Mouse (Mus musculus) cerebellum, postnatal 14 days (tissue): ENCODE measurements around the gene Tmem136.
"Not testable (repeated sequence)": the region's sequence is repeated elsewhere in the genome, so short reads cannot be mapped to it uniquely, and the experiment has no call there.

Source experiments
- DNase-seq, 2 experiments: peaks; one replicate each; pipeline ENCODE4 v3.0.0; 2021; ENCODE audit warnings: mixed read lengths in 2 of 2

Gene Tmem136

DNA sequence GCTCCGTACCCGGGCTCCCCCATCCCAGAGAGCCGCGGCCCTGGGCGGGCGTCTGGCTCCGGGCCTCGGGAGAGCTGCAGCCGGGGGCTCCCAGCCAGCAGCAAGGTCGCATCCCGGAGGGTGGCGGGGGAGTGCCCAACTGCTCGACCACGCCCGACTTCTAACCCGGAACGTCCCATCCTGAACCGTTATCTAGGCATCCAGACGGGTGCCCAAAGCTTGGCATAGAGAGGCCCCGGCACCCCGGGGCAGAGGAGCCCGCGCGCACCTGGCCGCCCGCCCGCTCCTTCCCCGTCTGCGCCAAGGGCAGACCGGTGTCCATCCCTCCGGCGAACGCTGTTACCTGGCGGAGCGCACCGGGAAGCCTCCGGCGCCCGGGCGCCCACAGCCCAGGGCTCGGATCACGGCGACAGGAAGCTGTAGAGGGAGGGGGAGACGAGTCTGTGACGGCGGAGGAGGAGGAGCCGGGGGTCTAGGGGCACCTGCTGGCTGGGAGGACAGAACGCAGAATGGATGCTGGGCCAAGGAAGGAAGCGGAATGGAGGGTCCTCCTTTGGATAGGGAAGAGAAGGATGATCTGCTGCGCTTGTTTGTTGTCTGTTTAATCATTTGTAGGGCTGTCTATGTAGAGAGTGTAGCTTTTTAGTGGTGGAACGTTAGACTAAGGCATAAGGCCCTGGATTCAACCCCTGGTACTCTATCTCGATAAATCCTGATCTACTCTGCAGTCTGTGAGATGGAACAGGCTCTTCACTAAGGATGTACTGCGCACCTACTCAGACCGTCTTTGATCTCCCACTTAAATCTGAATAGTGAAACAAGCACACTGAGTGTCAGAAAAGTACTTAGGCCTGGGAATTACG lies at the start of gene Tmem136:
TSS of gene Tmem136 (minus strand) at position 437 of the 863 bp plus-strand sequence.
- peak; percentile 76 to 80 for DNase-seq

DNA sequence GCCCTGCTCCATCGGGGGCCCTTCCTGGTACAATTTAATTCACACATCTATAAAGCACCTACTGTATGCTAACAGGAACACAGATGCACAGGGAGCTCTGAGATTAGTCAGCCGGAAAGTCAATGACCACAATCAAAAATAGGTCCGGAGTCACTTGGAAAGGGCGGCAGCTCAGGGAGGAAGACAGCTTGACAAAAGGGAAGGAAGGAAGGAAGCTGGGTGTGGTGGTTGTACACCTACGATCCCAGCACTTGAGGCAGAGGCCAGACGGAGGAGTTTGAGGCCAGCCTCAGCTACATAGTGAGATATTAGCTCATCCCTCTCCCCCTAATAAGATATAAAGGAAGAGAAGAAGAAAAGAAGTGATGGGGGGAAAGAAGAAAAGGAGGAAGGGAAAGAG lies 39.6 kb upstream of the Tmem136 start:
- DNase-seq: no peak

DNA sequence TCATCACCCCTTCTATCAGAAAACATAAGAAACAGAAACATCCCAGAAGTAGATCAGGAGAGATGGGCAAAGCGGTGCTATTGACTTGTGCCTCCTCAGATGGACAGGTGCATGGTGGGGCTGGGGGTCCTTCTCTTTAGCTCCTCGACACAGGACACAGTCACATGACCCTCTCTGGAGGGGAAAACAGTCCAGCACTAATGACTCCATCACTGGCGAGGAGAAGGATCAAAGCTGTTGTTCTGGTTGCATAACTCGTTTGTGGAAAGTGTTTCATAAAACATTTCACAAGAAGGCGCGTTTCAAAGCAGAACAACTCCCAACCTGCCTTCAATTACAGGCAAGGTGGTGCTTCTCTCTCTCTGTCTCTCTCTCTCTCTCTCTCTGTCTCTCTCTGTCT lies 35.4 kb upstream of the Tmem136 start:
- DNase-seq: no peak

DNA sequence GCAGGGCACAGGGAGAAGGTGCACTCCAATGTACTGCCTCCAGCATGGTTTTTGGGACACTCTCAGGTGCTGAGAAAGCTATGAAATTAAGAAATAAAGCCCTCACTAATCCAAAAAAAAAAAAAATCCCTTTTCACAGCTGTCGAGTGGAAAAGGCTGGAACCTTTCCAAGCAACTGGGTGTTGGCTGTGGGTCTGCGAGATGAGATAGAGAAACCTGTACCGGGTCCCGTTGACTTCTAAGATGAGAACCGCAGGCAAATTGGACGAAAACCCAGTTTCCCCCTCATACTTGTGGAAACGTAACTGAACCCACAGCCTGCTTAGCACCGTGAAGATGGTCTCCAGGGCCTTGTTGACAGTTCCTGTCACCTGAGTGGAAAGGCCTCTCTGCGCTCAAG lies 34.6 kb upstream of the Tmem136 start:
- DNase-seq: no peak

DNA sequence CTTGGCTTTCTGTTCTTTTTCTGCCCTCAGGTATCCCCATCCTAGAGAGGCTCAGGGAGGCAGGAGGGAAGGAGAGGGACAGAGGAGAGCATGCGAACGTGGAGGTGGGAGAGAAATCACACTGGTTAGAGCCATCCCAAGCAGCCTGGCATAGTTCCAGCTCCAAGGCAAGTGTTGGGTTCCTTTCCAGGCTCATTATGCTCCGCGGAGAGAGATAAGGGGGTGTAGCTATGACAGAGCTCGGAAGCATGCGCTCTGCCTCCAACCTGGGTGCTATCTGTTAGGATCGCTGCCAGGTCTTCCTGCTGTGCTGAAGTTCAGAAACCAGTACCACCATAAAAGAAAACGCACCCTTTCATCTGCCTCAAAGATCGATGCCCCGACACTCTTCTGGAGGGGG lies 33.7 kb upstream of the Tmem136 start:
- DNase-seq: peak; percentile 61 to 70

DNA sequence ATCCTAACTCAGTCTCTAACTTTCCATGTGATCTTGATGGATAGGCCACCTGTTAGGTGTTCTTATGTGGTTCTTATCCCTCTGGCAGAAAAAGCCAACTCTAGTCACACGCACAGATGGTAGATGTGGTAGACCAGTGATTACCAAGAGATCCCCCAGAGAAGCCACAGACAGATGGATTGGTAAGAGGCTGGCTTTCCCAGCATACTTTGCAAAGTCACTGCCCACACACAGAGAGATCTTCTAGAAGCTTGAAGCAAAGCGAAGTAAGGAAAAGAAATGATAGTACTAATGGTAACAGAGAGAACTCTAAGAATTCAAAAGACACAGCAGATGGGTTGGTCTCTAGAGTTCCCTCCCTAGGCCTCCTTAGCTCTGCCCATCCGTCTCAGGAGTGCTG lies 33.1 kb upstream of the Tmem136 start:
- no peak for DNase-seq

DNA sequence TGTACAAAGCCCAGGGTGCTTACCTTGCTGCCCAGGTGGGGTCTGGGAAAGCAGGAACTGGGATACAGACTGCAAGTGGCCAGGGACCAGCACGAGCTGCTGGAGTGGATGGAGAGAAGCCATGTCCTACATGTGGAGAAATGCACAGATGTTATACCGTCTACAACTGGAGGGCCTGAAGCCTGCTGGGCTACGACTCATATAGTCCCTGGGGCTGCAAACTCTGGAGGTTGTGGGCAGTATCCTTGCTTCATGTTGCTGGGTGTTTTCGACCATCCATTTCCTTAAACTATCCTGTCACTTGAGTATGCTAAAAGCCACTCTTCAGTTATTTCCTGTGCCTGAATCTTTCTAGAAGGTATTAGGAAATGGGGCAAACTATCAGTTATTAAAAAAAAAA lies 28.8 kb upstream of the Tmem136 start:
- no peak for DNase-seq

DNA sequence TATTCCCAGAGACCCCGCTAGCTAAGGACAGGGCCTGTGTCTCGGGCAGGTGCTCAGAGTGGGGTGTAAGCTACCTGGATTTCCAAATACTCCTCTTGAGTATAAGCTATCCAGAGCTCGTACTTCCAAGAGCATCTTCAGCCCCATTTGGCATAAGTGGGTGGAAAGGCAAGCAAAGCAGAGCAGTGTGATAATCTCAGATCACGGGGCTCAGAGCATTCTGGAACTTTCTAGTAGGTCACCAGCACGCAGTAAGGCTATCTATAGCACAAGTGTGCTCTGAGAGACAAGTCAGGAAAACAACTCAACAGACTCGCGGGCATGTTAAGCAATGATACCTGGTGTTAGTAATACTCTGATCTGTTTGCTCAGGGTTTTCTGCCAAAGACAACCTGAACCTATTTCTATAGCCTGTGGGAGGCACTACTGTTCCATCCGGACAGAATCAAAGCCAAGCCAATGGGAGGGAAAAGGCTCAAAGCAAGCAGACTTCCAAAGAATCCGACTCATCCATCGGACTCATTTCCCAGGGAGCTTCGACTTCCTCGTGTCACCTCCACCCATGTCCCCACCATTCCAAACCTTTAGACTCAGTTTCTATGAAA lies 27.9 kb upstream of the Tmem136 start:
- DNase-seq: no peak

DNA sequence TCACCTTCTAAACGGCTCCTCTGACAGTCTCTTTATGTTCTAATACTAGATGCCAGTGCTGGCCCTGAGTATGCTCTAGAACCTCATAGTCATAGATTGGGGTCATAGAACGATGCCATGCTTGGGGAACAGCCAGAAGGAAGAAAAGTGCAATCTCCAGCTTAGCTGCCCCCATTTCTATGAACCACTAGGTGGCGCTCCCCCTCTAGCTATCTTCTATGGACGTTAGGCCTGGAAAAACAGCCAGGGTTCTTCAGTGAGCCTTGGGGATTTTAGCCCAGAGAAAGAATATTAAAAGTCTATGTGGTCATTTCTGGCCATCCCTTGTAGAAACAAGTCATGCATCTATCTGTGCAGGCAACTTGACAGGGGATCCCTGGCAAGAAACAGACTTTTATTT lies 25.5 kb upstream of the Tmem136 start:
- DNase-seq: peak; percentile 81 to 87

DNA sequence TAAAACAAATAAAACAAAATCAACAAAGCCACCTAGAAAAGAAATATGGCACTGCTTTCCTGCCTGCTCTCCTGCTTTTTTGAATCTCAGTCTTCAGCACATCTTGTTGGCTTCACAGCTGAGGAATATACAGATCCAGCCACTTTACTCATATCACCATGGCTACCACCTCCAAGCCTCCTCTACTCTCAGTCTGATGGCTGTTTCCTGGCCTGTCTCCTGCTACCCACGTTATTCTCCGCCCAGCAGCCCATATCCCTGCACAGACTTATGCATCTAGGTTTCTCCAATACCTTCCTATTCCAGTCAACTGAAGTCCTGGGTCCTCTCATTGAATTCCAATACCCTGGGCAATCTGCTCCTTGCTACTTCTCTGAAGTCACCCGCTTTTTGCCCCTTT lies 17.2 kb upstream of the Tmem136 start:
- DNase-seq: no peak

DNA sequence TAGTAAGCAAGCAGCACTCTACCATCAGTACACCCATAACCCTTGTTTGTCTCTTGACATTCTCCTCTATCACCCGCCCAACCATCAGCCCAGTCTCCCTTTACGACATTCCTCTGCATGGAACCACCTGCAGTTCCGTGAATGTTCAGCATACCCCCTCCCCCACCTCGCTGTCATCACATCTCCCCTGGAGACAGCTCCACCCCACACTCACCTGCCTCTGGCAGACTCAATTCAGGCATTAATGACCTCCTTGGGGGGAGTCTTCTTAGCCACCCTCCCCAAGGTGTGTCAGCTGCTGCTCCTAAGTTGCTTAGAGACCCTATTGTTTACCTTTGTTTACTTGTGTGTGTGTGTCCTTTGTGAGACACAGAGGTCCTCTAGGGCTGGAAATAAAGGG lies 16.0 kb upstream of the Tmem136 start:
- DNase-seq: no peak

DNA sequence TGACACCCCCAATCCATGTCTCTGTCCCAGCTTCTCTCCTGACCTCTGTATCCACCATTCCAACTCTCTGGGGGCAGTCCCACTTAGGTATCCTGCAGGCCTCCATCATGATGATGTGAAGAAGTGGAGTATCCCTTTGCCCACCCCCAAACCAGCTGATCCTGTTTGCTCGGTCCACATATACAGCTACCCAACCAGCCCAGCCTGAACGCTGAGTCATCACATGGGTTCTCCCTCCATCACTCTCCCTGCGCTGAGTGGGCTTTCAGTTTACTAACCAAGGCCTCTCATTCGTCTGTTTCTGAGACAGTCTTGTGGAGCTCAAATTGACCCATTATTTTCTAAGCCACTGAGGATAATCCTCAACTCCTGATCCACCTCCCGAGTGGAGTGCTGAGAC lies 15.6 kb upstream of the Tmem136 start:
- DNase-seq: no peak

DNA sequence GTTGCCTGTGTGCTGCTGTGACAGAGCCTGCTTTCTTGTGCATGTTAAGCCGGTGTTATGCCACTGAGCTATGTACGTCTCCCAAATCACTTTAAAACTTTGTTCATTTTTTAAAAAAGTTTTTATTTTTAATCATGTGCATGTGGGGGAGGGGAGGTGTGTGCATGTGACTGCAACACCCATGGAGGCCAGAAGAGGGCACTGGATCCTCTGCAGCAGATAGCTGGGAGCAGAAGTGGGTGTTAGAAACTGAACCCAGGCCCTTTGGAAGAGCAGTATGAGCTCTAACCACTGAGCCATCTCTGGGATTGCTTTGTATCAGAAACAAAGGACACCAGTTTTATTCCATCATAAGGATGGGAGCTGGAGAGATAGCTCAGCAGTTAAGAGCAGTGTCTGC lies 14.3 kb upstream of the Tmem136 start:
- DNase-seq: no peak

DNA sequence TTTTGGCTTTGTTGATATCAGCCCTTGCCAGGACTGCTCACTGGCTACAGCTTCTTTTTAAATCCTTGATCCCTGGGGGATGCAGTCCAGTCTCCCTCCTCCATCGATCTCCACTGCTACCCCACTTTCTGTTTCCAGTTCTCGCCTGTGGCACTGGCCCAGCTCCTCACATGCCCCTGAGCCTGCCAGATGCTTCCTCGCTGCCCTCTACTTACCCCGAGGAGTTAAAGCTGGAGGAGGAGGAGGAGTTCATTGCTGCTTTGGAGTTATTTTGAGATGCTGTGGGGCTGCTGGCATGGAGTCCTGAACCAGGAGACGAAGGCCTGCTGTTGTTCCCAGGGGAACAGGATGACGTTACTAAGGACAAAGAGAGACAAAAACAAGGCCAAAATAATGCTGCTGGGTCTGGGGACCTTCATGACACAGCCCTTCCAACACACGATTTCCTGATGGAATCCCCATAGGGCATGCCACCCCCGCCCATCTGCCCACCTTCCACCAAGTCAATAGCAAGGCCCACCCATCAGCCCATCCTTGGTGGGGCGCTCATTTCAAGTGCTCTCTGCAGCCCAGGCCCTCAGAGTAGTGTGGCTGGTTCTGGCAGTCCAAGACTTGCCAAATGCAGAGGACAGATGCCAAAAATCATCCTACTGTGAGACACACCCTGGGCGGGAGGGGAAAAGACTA lies 10.9 kb upstream of the Tmem136 start:
- no peak for DNase-seq

DNA sequence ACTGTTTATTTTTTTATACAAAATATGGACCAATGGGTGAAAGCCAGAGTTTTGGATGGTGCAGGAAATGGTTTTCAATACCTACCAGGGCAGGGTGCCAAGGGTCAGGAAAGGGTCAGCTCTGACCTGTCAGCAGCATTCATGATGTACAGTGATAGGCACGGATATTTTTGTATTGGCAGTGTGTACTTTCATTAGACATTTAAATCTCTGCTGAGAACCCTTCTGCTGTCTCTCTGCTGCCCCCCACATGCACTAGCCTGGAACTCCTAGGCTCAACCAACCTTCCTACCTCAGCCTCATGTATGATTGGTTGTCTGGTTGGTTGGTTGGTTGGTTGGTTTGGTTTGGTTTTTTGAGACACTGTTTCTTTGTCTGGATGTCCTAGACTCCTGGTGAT lies 6.0 kb upstream of the Tmem136 start:
- DNase-seq: no peak

DNA sequence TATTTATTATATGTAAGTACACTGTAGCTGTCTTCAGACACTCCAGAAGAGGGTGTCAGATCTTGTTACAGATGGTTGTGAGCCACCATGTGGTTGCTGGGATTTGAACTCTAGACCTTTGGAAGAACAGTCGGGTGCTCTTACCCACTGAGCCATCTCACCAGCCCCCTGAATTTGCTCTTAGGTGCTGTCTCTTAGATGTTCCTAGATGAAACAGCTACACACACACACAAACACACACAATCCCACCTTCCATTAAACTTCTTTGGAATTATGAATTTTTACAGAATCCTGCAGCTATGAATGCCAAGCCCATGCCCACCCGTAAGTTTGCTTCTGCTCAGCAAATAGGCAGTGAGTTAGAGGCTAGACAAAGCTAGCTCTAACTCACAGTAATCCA lies 5.6 kb upstream of the Tmem136 start:
- DNase-seq: not testable (repeated sequence)

DNA sequence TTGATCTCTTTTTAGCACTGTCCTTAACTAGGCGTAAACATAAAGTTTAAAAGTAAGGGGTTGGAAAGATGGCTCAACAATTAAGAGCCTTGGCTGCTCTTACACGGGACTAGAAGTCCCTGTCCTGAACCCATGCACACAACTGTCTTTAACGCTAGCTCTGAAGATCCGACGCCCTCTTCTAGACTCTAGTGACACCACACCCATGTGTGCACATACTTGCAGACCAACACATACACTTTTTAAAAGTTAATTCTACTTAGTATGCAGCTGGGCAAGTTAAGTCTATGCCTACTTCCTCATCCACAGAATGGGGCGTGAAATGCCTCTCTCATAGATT lies 597 bp upstream of the Tmem136 start:
- DNase-seq: no peak

DNA sequence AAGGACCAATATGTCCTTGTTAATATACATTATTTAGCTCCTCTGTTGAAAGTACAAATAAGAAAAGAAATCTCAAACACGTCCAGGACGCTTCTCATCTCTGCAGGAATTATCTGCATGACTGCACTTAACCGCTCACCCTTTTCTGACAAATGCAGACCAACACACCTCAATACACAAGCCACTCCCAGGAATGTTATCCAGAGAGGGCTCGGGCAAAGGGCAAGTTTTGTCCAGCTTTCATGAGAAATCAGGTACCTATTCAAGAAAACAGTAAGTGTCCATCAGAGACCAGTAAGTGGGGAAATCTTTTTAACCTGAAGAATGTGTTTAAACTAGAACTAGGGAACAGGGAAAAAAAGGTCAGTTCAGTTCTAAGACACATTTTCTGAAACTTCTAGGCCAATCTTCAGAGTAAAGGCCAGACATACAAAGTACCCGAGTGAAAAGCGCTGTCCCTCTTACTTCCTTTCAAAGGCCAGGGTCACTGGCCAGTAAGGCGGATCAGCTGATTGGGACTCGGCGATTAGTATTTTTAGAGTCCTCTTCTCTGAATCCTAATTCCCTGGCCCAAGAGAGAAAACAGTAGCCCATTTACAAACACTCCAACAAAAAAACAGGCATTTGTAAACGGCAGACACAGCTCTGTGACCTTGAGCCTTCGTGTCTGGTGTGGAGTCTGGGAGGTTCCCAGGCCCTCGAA lies 788 bp downstream of the Tmem136 start:
- no peak for DNase-seq

DNA sequence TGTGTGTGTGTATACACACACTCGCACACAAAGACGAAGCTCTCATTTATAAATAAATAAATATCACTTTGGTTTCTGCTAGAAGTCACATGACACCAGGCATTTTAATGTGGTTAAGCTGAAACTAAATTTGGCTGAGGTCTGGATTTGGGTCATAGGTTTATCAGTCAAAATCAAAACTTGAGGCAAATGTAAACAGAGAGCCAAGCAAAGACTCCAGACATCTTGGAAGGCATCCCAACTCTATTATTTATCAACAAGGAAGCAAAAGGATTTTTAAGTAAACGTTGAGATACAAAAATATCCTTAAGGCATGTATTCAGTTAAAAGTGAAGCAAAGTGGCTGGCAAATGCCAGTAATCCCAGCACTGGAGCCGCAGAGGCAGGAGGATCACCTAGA lies 1.5 kb downstream of the Tmem136 start:
- DNase-seq: no peak

DNA sequence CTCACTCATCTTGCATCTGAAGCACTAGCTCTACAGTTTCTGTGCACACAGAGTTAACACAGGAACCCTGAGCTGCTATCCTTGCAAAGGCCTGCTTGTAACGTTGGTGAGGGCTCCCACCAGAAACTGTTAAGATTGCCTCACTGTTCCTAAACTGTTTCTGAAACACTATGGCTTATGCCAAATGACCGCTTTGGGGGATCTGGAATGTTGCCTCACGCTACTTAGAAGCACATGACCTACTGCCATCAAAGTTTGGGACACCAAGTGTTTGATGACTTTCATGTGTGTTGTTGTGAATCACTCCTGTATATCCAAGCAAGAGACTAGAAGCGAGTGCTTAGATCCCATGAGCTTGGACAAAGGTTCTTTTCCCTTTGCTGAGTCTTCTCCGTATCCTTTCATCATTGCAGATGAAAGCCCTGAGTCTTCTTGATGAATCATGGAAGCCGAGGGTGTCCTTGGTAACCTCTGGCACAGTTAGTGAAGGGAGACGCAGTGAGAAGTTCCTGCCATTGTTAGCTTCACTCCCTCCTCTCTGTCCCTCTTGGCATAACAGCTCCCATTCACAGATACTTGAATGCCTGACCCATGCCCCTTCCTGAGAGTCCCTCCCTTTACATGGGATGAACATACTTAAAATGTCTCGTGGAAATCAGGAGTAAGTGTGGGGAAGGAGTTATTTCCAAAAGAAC lies 5.9 kb downstream of the Tmem136 start:
- no peak for DNase-seq

DNA sequence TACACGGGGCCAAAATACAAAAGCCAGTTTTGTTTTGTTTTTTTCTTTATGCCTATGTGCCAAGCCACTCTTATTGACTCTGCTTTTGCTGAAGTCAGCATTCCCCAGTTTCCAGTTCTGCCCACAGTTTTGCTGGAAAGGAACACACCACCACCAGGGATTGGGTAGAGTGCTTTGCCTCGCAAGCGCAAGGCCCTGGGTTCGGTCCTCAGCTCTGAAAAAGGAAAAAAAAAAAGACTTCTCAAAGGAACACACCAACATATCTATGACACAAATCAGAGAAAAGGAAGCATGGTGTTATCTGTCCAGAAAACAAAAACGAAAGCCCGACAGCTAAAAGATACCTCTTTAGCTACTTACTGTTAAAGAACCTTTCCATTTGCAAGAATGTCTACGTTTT lies 7.2 kb downstream of the Tmem136 start:
- DNase-seq: no peak

DNA sequence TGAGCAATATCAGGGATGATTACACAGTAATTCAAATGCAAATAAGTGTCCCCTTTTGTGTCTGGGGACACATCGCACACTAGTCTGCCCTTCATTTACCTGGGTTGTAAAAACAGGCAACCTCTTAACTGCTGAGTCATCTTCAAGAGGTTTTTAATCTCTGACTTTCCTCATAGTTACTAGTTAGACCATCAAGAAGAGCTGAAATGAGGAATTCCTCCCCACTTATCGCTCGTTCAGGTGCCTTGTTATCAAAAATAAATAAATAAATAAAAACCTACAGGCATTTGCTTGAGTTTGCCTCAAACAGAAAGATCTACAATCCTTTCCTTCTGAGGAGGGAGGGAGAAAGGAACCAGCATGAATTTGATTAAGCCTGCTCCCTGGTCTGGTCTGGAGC lies 7.6 kb downstream of the Tmem136 start:
- DNase-seq: no peak

DNA sequence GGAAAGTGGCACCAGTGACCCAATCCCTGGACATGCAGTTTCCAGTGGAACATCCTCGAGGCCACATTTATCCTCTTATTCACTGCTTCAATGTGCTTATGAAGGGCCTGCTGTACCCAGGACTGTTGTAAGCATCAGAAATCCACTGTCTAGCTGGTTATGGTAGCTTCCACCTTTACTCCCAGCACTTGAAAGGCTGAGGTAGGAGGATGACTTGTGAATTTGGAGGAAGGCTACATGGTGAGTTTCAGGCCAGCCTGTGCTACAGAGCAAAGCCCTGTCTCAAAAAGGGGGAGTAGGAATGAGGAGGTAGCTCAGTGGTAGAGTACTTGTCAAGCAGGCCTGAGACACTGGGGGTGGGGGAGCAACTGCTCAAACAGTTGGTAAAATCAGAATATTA lies 8.3 kb downstream of the Tmem136 start:
- no peak for DNase-seq
